Mouse (Mus musculus) cerebellum, adult 9-11 months (tissue): Measurements from ENCODE around the gene Dnaaf1.

ENCODE experiments used
- DNase-seq: peaks from one replicate; pipeline ENCODE4 v3.0.0; 2022

Dnaaf1 gene

GRCm38 (mm10) chr8:119624916-119625315 lies 49.9 kb downstream of the Dnaaf1 start:
- no peak for DNase-seq

GRCm38 (mm10) chr8:119625788-119626187 lies 50.8 kb downstream of the Dnaaf1 start:
- no peak for DNase-seq

- DNase-seq, result no peak
Measured at GRCm38 (mm10) chr8:119627199-119627598, 52.2 kb downstream of the Dnaaf1 start.

- DNase-seq, result no peak
Measured at GRCm38 (mm10) chr8:119627613-119628359, 52.8 kb downstream of the Dnaaf1 start.

- no peak for DNase-seq
Measured at GRCm38 (mm10) chr8:119630841-119631240, 55.8 kb downstream of the Dnaaf1 start.

GRCm38 (mm10) chr8:119632246-119632645 lies 57.2 kb downstream of the Dnaaf1 start:
- DNase-seq, result no peak

GRCm38 (mm10) chr8:119632909-119633308 lies 57.9 kb downstream of the Dnaaf1 start:
- no peak for DNase-seq

- no peak for DNase-seq
Measured at GRCm38 (mm10) chr8:119634616-119635336, 59.7 kb downstream of the Dnaaf1 start.

GRCm38 (mm10) chr8:119635378-119635777 lies 60.3 kb downstream of the Dnaaf1 start, which contains the start of gene Kcng4:
Kcng4 (minus strand) TSS chr8:119635680.
- DNase-seq, result peak; percentile 22

- no peak for DNase-seq
Measured at GRCm38 (mm10) chr8:119635958-119636357, 60.9 kb downstream of the Dnaaf1 start.

GRCm38 (mm10) chr8:119636766-119637165 lies 61.7 kb downstream of the Dnaaf1 start:
- DNase-seq, result no peak

GRCm38 (mm10) chr8:119637381-119637780 lies 62.3 kb downstream of the Dnaaf1 start:
- DNase-seq, result no peak

GRCm38 (mm10) chr8:119638261-119638660 lies 63.2 kb downstream of the Dnaaf1 start:
- peak; percentile 33 for DNase-seq

- no peak for DNase-seq
Measured at GRCm38 (mm10) chr8:119639798-119640197, 64.8 kb downstream of the Dnaaf1 start.

- no peak for DNase-seq
Measured at GRCm38 (mm10) chr8:119641058-119641457, 66.0 kb downstream of the Dnaaf1 start.

GRCm38 (mm10) chr8:119642960-119643359 lies 67.9 kb downstream of the Dnaaf1 start:
- DNase-seq, result peak; percentile 43

GRCm38 (mm10) chr8:119644429-119644960 lies 69.5 kb downstream of the Dnaaf1 start:
- no peak for DNase-seq

- DNase-seq, result no peak
Measured at GRCm38 (mm10) chr8:119644981-119645597, 70.1 kb downstream of the Dnaaf1 start.

GRCm38 (mm10) chr8:119646197-119646596 lies 71.2 kb downstream of the Dnaaf1 start:
- no peak for DNase-seq

- no peak for DNase-seq
Measured at GRCm38 (mm10) chr8:119646846-119647245, 71.8 kb downstream of the Dnaaf1 start.
